Mouse (Mus musculus) midbrain, postnatal 0 days (tissue): ENCODE data around the gene Kcnn1. TPM values are rescaled to one million over a fixed set of nuclear protein-coding genes. Genes with fewer than 3 reads are reported as not detected.

Source experiments
- ATAC-seq: fragments of 200-750 bp; cut with Nextera tagmentation; 2 replicates; pipeline ENCODE4 v1.8.0; 2017; ENCODE audit warnings: moderate number of reproducible peaks, mild to moderate bottlenecking, moderate TSS enrichment, moderate library complexity; ENCODE audit not compliant: low FRiP score
- DNase-seq: peaks from one replicate; pipeline ENCODE4 v3.0.0-alpha.2; 2015; ENCODE audit warnings: low spot score
- H3K27ac ChIP-seq: fragments of 300-500 bp; sonication (generic); 2 replicates; pipeline ENCODE4 v1.5.1; 2014; ENCODE audit warnings: low read depth, mild to moderate bottlenecking, low read length, mixed read lengths
- H3K27me3 ChIP-seq: fragments of 300-500 bp; sonication (generic); 2 replicates; pipeline ENCODE4 v1.6.1; 2014; ENCODE audit warnings: low read length, control low read depth, mixed read lengths; ENCODE audit not compliant: insufficient read depth
- H3K36me3 ChIP-seq: fragments of 300-500 bp; sonication (generic); 2 replicates; pipeline ENCODE4 v1.6.1; 2014; ENCODE audit warnings: low read length, control low read depth, mixed read lengths; ENCODE audit not compliant: insufficient read depth
- H3K4me1 ChIP-seq: fragments of 300-500 bp; sonication (generic); 2 replicates; pipeline ENCODE4 v1.6.1; 2014; ENCODE audit warnings: mild to moderate bottlenecking, control low read depth, antibody characterized with exemption, low read length, mixed read lengths; ENCODE audit not compliant: insufficient read depth
- H3K4me2 ChIP-seq: fragments of 300-500 bp; sonication (generic); 2 replicates; pipeline ENCODE4 v1.6.1; 2014; ENCODE audit warnings: low read depth, mild to moderate bottlenecking, low read length, mixed read lengths; ENCODE audit not compliant: poor library complexity, severe bottlenecking
- H3K4me3 ChIP-seq: fragments of 300-500 bp; sonication (generic); 2 replicates; pipeline ENCODE4 v1.5.1; 2014; ENCODE audit warnings: low read depth, mild to moderate bottlenecking, low read length, moderate library complexity
- H3K9ac ChIP-seq: fragments of 300-500 bp; sonication (generic); replicated peaks from 2 replicates; pipeline ENCODE4 v1.6.1; 2014; ENCODE audit warnings: mild to moderate bottlenecking, low read length, moderate library complexity, mixed read lengths; ENCODE audit not compliant: poor library complexity, severe bottlenecking
- H3K9me3 ChIP-seq: fragments of 300-500 bp; sonication (generic); 2 replicates; pipeline ENCODE4 v1.6.1; 2016; ENCODE audit warnings: low read length, control low read depth
- CTCF ChIP-seq: IDR thresholded peaks from 2 replicates; pipeline ENCODE4 v1.5.1; 2016; ENCODE audit warnings: antibody characterized with exemption, mild to moderate bottlenecking
- WGBS: fragments of 180-500 bp; shearing (Covaris S2); extraction: QIAGEN DNeasy Blood & Tissue Kit; methylation state at CpG from one replicate; pipeline ENCODE4 v1.1.7; 2014; 5-methylcytosine and 5-hydroxymethylcytosine counted together
- polyA plus RNA-seq: library from polyadenylated mRNA; unstranded; fragments of >200 nt; fragmentation: Nextera tagmentation; extraction: Ambion mirVana; gene quantifications from 2 replicates; pipeline ENCODE4 v1.2.1, GENCODE M21; 2015
- total RNA-seq: library from RNA; depleted of rRNA; stranded (reverse); fragments of >200 nt; gene quantifications from 2 replicates; pipeline ENCODE4 v1.2.3, GENCODE M21; 2014

The Kcnn1 gene
- total and polyA plus RNA-seq, 2 experiments from 2014 or later: 10.0 to 32.8 TPM

- H3K36me3 ChIP-seq: peaks cover 9% of the 10 kb centered on the region; the same call in 1 of the 2 replicates
- TF ChIP-seq CTCF: no peak
- ATAC-seq: no peak
- peaks cover 14% of the 10 kb centered on the region for H3K4me1 ChIP-seq
- H3K4me2 ChIP-seq: peak overlapping the region; percentile 97
- H3K4me3 ChIP-seq: peak overlapping the region; percentile 51
- H3K9me3 ChIP-seq: no peaks in the 10 kb centered on the region
- peak overlapping the region; percentile 51 for H3K9ac ChIP-seq
- no peak for DNase-seq
- WGBS: 1% methylated on average over 46 of the region's 46 CpGs
- no peaks in the 10 kb centered on the region for H3K27me3 ChIP-seq
- H3K27ac ChIP-seq: peak overlapping the region; percentile 33; the same call in 1 of the 2 replicates
Observed at GRCm38 (mm10) chr8:70863956-70864711, 1.1 kb upstream of the Kcnn1 start.

DNA sequence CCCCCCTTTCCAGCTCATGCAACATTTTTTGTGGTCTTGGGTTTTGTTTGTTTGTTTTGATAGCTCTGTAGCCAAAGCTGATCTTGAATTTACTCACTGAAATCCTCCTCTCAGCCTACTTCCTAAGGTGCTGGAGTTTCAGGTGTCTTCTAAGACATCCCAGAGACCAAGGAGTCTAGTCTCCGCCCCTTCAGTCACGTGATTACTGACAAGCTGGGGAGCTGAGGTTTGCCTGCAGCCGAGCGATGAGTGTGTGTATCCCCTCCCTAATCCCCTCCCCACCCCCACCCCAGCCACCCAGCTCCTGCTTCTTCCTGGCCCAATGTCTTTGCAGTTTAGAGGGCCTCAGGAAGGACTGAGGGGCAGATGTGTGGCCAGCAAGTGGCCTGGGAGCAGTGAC is 5.5 kb downstream of the Kcnn1 start:
- Histone ChIP-seq H3K27me3 (no peaks in the 10 kb centered on the region), H3K27ac (no peak overlapping the region), H3K9ac (0 out of 2 replicates have a peak overlapping the region, but pooled peaks have one; percentile 64), H3K36me3 (0 out of 2 replicates have a peak, but pooled peaks cover 3% of the 10 kb centered on the region), H3K4me3 (no peak overlapping the region), H3K9me3 (no peaks in the 10 kb centered on the region), H3K4me2 (peak overlapping the region; percentile 95; the same call in 1 of the 2 replicates), H3K4me1 (peaks cover 15% of the 10 kb centered on the region; the same call in 1 of the 2 replicates)
- ATAC-seq (no peak), DNase-seq (no peak)
- WGBS: 21% methylated on average over 4 of the region's 4 CpGs
- TF ChIP-seq CTCF: no peak

- Histone ChIP-seq H3K4me3 (peak overlapping the region; percentile 53), H3K4me1 (peaks cover 11% of the 10 kb centered on the region; the same call in 1 of the 2 replicates), H3K9me3 (no peaks in the 10 kb centered on the region), H3K27ac (no peak overlapping the region), H3K36me3 (0 out of 2 replicates have a peak, but pooled peaks cover 6% of the 10 kb centered on the region), H3K4me2 (peak overlapping the region; percentile 95), H3K9ac (peak overlapping the region; percentile 64), H3K27me3 (no peaks in the 10 kb centered on the region)
- peak; percentile 68 for DNase-seq
- TF ChIP-seq CTCF: no peak
- ATAC-seq: peak; percentile 81
- WGBS: 7% methylated on average over 32 of the region's 33 CpGs
Observed at GRCm38 (mm10) chr8:70856541-70857197, 6.4 kb downstream of the Kcnn1 start.

- Histone ChIP-seq H3K4me2 (peak overlapping the region; percentile 95; the same call in 1 of the 2 replicates), H3K9ac (peak overlapping the region; percentile 64; the same call in 1 of the 2 replicates), H3K27ac (no peak overlapping the region), H3K4me1 (peaks cover 11% of the 10 kb centered on the region; the same call in 1 of the 2 replicates), H3K36me3 (0 out of 2 replicates have a peak, but pooled peaks cover 7% of the 10 kb centered on the region), H3K9me3 (no peaks in the 10 kb centered on the region), H3K27me3 (no peaks in the 10 kb centered on the region), H3K4me3 (no peak overlapping the region)
- ATAC-seq (no peak), DNase-seq (no peak)
- TF ChIP-seq CTCF: no peak
- 68% methylated on average over 5 of the region's 5 CpGs for WGBS
Observed at GRCm38 (mm10) chr8:70856028-70856427, 7.0 kb downstream of the Kcnn1 start.

- 88% methylated on average over 2 of the region's 2 CpGs for WGBS
- no peak for TF ChIP-seq CTCF
- Histone ChIP-seq H3K4me2 (no peak overlapping the region), H3K4me3 (no peak overlapping the region), H3K4me1 (peaks cover 11% of the 10 kb centered on the region; the same call in 1 of the 2 replicates), H3K27ac (no peak overlapping the region), H3K27me3 (no peaks in the 10 kb centered on the region), H3K36me3 (0 out of 2 replicates have a peak, but pooled peaks cover 7% of the 10 kb centered on the region), H3K9me3 (no peaks in the 10 kb centered on the region), H3K9ac (no peak overlapping the region)
- DNase-seq (no peak), ATAC-seq (no peak)
Observed at GRCm38 (mm10) chr8:70853863-70854262, 9.2 kb downstream of the Kcnn1 start.
